Mouse (Mus musculus): Measurements from ENCODE around the gene Cyp4a12a.
"Not testable (repeated sequence)": the region's sequence is repeated elsewhere in the genome, so short reads cannot be mapped to it uniquely, and the experiment has no call there.

DNA sequence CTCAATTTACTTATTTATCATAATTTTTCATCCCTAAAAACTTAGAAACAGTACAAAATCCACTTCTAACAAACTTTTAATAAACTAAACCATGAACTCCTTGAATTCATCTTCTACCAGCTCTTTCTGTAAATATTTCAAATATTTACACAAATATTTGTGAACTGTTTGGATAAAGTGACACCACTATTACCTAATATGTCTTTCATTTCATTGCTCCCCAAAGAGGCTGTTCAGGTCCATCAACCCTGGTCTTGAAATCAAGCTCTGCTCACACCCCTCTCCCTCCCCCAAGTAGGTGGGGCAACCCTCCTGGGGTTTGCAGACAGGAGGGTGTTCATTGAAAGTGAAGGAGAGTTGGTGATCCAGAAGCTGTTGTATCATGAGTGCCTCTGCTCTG lies at the start of gene Cyp4a12a:
- TF ChIP-seq CTCF, EP300 (IDR thresholded peaks at IDR 0.05): not testable (repeated sequence)
